Mouse (Mus musculus): Measurements from ENCODE around the gene Lrrc73.

DNA sequence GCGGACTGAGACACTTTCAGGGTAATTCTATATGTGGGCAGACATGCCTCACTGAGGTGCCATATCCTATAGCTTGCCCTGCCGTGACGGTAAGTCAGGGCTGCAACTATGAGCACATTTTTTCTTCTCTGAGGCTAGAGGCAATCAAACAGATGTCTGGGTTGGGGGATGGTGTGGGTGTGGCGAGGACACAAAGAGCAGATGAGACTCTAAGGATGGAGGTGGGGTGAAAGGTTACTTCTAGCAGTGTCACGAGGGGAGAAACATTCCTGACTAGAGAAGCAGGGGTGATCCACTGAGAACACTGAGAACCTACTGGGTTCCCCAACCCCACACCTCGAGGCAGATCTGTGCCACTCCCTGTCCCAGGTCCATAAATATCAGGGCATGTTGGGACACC, 13.7 kb downstream of the Lrrc73 start:
- no peak for TF ChIP-seq GATA1 (IDR thresholded peaks at IDR 0.05; ENCODE audit: borderline replicate concordance, low read length)
- no peak for TF ChIP-seq FLI1 (IDR thresholded peaks at IDR 0.05; ENCODE audit: low read length)
